In genomic region chr13:77072030-77072429, GRCm38 (mm10) we compare ENCODE assay signal across 22 mouse cellular contexts.
A peak's percentile ranks its signal among the peaks of the same experiment; 100 is the strongest.
DNase-seq lines count a peak whose midpoint lies in the region; ATAC-seq and TF ChIP-seq lines count a peak whose summit lies in the region.
"Had no signal": no experiment of that assay in that cellular context is flagged by ENCODE, and none has a peak within 500 bp of the region (broad histone marks: within the 10 kb centered on the region; RNA-seq: fewer than 3 reads in every experiment).

No protein-coding gene starts in this region.

- DNase-seq in forebrain, embryonic 14.5 days (ENCODE audit: low spot score): peak; percentile 10
- DNase-seq in forebrain, embryonic 10.5 days (ENCODE audit: extremely low spot score, low spot score): no peak
- DNase-seq in forebrain, embryonic 11.5 days (ENCODE audit: low spot score): no peak
- DNase-seq in brain, embryonic 14.5 days (ENCODE audit: low read depth): peak; percentile 7
- no peak for DNase-seq in urinary bladder, adult 18-20 months (ENCODE audit: low spot score in 2 of 2)
- DNase-seq: adrenal gland, adult 2 months; adrenal gland, adult 8-10 months; adrenal gland, postnatal 10 days; adrenal gland, postnatal 14 days; adrenal gland, postnatal 25 days; adrenal gland, postnatal 36 days; B cell, adult 2 months; cerebellum, adult 11 months; cerebellum, adult 11-12 months; cerebellum, adult 18-20 months had no signal

- no peak for TF ChIP-seq POLR2A in brain, embryonic 14.5 days (IDR thresholded peaks at IDR 0.05; ENCODE audit: borderline replicate concordance, extremely low read depth, insufficient read depth, insufficient read length, poor library complexity, severe bottlenecking)

- H3K36me3 ChIP-seq in forebrain, embryonic 13.5 days (ENCODE audit: poor library complexity, severe bottlenecking): peaks cover 26% of the 10 kb centered on the region
- H3K36me3 ChIP-seq in forebrain, embryonic 12.5 days (replicated peaks): peaks cover 2% of the 10 kb centered on the region
- peaks cover under 1% of the 10 kb centered on the region; the same call in 1 of the 2 replicates for H3K36me3 ChIP-seq in forebrain, embryonic 14.5 days (ENCODE audit: control insufficient read depth, insufficient read depth, low read length)
- peaks cover 43% of the 10 kb centered on the region for H3K36me3 ChIP-seq in forebrain, embryonic 10.5 days (replicated peaks)
- H3K36me3 ChIP-seq in forebrain, embryonic 16.5 days (ENCODE audit: control insufficient read depth, insufficient read depth): no peaks in the 10 kb centered on the region
- H3K36me3 ChIP-seq in forebrain, embryonic 11.5 days (ENCODE audit: control insufficient read depth, insufficient read depth, low read length): no peaks in the 10 kb centered on the region; the same call in none of the 2 replicates

- no peak overlapping the region for H3K4me2 ChIP-seq in forebrain, embryonic 13.5 days
- no peak overlapping the region for H3K4me2 ChIP-seq in forebrain, embryonic 12.5 days
- H3K4me2 ChIP-seq in forebrain, embryonic 14.5 days (ENCODE audit: low read length): no peak overlapping the region
- H3K4me2 ChIP-seq in forebrain, embryonic 16.5 days (ENCODE audit: low read length): no peak overlapping the region
- H3K4me2 ChIP-seq in forebrain, embryonic 11.5 days (ENCODE audit: low read depth, low read length, severe bottlenecking): no peak overlapping the region

- H3K9ac ChIP-seq in forebrain, embryonic 13.5 days: no peak overlapping the region
- H3K9ac ChIP-seq in forebrain, embryonic 12.5 days: no peak overlapping the region
- no peak overlapping the region for H3K9ac ChIP-seq in forebrain, embryonic 14.5 days (ENCODE audit: low read length)
- no peak overlapping the region for H3K9ac ChIP-seq in forebrain, embryonic 16.5 days (replicated peaks; ENCODE audit: low read depth, low read length)
- H3K9ac ChIP-seq in forebrain, embryonic 11.5 days (ENCODE audit: low read length): no peak overlapping the region

- no peak overlapping the region for H3K27ac ChIP-seq in forebrain, embryonic 13.5 days
- H3K27ac ChIP-seq in forebrain, embryonic 12.5 days: no peak overlapping the region
- no peak overlapping the region for H3K27ac ChIP-seq in forebrain, embryonic 14.5 days (ENCODE audit: low read depth, low read length)
- no peak overlapping the region for H3K27ac ChIP-seq in forebrain, embryonic 10.5 days
- no peak overlapping the region for H3K27ac ChIP-seq in forebrain, embryonic 16.5 days (ENCODE audit: low read length)
- no peak overlapping the region for H3K27ac ChIP-seq in forebrain, embryonic 11.5 days (ENCODE audit: low read depth, low read length)

- peaks cover 7% of the 10 kb centered on the region for H3K9me3 ChIP-seq in forebrain, embryonic 13.5 days (replicated peaks)
- peaks cover 5% of the 10 kb centered on the region; the same call in 1 of the 2 replicates for H3K9me3 ChIP-seq in forebrain, embryonic 12.5 days
- H3K9me3 ChIP-seq in forebrain, embryonic 14.5 days (replicated peaks; ENCODE audit: control insufficient read depth, low read length): peaks cover 4% of the 10 kb centered on the region; the same call in 1 of the 2 replicates
- peaks cover 12% of the 10 kb centered on the region for H3K9me3 ChIP-seq in forebrain, embryonic 10.5 days
- peaks cover under 1% of the 10 kb centered on the region; the same call in 1 of the 2 replicates for H3K9me3 ChIP-seq in forebrain, embryonic 16.5 days (ENCODE audit: control insufficient read depth, low read length)
- H3K9me3 ChIP-seq in forebrain, embryonic 11.5 days (ENCODE audit: control insufficient read depth, low read length): peaks cover 1% of the 10 kb centered on the region

- no peaks in the 10 kb centered on the region for H3K27me3 ChIP-seq in forebrain, embryonic 13.5 days
- H3K27me3 ChIP-seq in forebrain, embryonic 12.5 days: no peaks in the 10 kb centered on the region
- no peaks in the 10 kb centered on the region for H3K27me3 ChIP-seq in forebrain, embryonic 14.5 days (replicated peaks; ENCODE audit: control insufficient read depth, insufficient read depth, low read length)
- no peaks in the 10 kb centered on the region for H3K27me3 ChIP-seq in forebrain, embryonic 10.5 days (ENCODE audit: poor library complexity, severe bottlenecking)
- H3K27me3 ChIP-seq in forebrain, embryonic 16.5 days (replicated peaks; ENCODE audit: control insufficient read depth, insufficient read depth, low read length): no peaks in the 10 kb centered on the region
- no peaks in the 10 kb centered on the region for H3K27me3 ChIP-seq in forebrain, embryonic 11.5 days (ENCODE audit: control insufficient read depth, insufficient read depth, low read length)
- H3K27me3 ChIP-seq: CH12.LX, Patski had no signal

- no peaks in the 10 kb centered on the region for H3K4me1 ChIP-seq in forebrain, embryonic 13.5 days
- no peaks in the 10 kb centered on the region for H3K4me1 ChIP-seq in forebrain, embryonic 12.5 days
- H3K4me1 ChIP-seq in forebrain, embryonic 14.5 days (ENCODE audit: control insufficient read depth, insufficient read depth, low read length): no peaks in the 10 kb centered on the region
- no peaks in the 10 kb centered on the region for H3K4me1 ChIP-seq in forebrain, embryonic 10.5 days
- H3K4me1 ChIP-seq in forebrain, embryonic 16.5 days (replicated peaks; ENCODE audit: control insufficient read depth, insufficient read depth, low read length): no peaks in the 10 kb centered on the region
- H3K4me1 ChIP-seq in forebrain, embryonic 11.5 days (replicated peaks; ENCODE audit: control insufficient read depth, insufficient read depth, low read length): no peaks in the 10 kb centered on the region

- H3K4me3 ChIP-seq in forebrain, embryonic 13.5 days: no peak overlapping the region
- H3K4me3 ChIP-seq in forebrain, embryonic 12.5 days (replicated peaks): no peak overlapping the region
- no peak overlapping the region for H3K4me3 ChIP-seq in forebrain, embryonic 14.5 days (ENCODE audit: low read depth, low read length)
- H3K4me3 ChIP-seq in forebrain, embryonic 10.5 days: no peak overlapping the region
- no peak overlapping the region for H3K4me3 ChIP-seq in forebrain, embryonic 16.5 days (replicated peaks; ENCODE audit: low read length)
- no peak overlapping the region for H3K4me3 ChIP-seq in forebrain, embryonic 11.5 days (ENCODE audit: low read depth, low read length)

- no peak for TF ChIP-seq CTCF in brain, embryonic 14.5 days (IDR thresholded peaks at IDR 0.05; ENCODE audit: borderline replicate concordance, extremely low read depth, insufficient read depth, insufficient read length)

- ATAC-seq in forebrain, embryonic 13.5 days: peak; percentile 51; the same call in 1 of the 2 replicates
- ATAC-seq in forebrain, embryonic 12.5 days (ENCODE audit: low FRiP score): no peak
- ATAC-seq in forebrain, embryonic 14.5 days: 0 out of 2 replicates have a peak, but pooled peaks have one; percentile 40
- ATAC-seq in forebrain, embryonic 16.5 days: peak; percentile 57
- ATAC-seq in forebrain, embryonic 11.5 days (replicated peaks; ENCODE audit: low FRiP score): no peak
- ATAC-seq: activated CD4-positive, CD25-positive, alpha-beta regulatory T cell, adult 4 months; CD4-positive, CD25-positive, alpha-beta regulatory T cell, adult 4 months; Patski had no signal

Comparison
In these comparisons a context has a peak if more than half of its experiments do, and no peak if none do; other contexts are left out.
1. ATAC-seq: peak in forebrain, embryonic 13.5 days (single experiment), forebrain, embryonic 14.5 days (single experiment) and forebrain, embryonic 16.5 days (single experiment); none in forebrain, embryonic 12.5 days (single experiment) and forebrain, embryonic 11.5 days (single experiment).
2. DNase-seq: peak in forebrain, embryonic 14.5 days (single experiment) and brain, embryonic 14.5 days (single experiment); none in forebrain, embryonic 10.5 days (single experiment), forebrain, embryonic 11.5 days (single experiment) and urinary bladder, adult 18-20 months (0 of 2).